ENCODE assay signal across 8 mouse cellular contexts in genomic region chr4:115047750-115048149, GRCm38 (mm10). TPM values are rescaled to one million over a fixed set of nuclear protein-coding genes. Genes with fewer than 3 reads are reported as not detected.
A peak's percentile ranks its signal among the peaks of the same experiment; 100 is the strongest.
DNase-seq lines count a peak whose midpoint lies in the region; ATAC-seq and TF ChIP-seq lines count a peak whose summit lies in the region.

No protein-coding gene starts in this region.

- no peak overlapping the region for H3K4me2 ChIP-seq in forebrain, embryonic 14.5 days (ENCODE audit: low read length)

- H3K79me2 ChIP-seq in liver, adult 2 months (ENCODE audit: control insufficient read depth, insufficient read depth, low read length) = no peaks in the 10 kb centered on the region

- DNase-seq in forebrain, embryonic 10.5 days (ENCODE audit: extremely low spot score, low spot score) = peak; percentile 61
- DNase-seq in forebrain, embryonic 14.5 days (ENCODE audit: low spot score) = no peak
- DNase-seq in ES-CJ7 (ENCODE audit: low read depth, low spot score) = peak; percentile 80
- peak; percentile 94 for DNase-seq in c-Kit-positive CD71-positive TER-119-positive erythroid progenitor cells, embryonic 14.5 days (ENCODE audit: low spot score)
- DNase-seq in heart, postnatal 14 days = peak; percentile 68 to 74
- peak; percentile 10 for DNase-seq in liver, adult 2 months (ENCODE audit: extremely low read depth, low read depth, low spot score)
- peak; percentile 47 to 61 for DNase-seq in natural killer cell, adult 2 months (ENCODE audit: low spot score in 2 of 2)
- peak; percentile 59 for DNase-seq in thymus, postnatal 25 days

- peak; percentile 73 for TF ChIP-seq CTCF in liver, adult 2 months (IDR thresholded peaks at IDR 0.05; ENCODE audit: low read depth, low read length)

- H3K9me3 ChIP-seq in forebrain, embryonic 10.5 days = no peaks in the 10 kb centered on the region
- no peaks in the 10 kb centered on the region for H3K9me3 ChIP-seq in forebrain, embryonic 14.5 days (replicated peaks; ENCODE audit: control insufficient read depth, low read length)

- peaks cover 23% of the 10 kb centered on the region for H3K36me3 ChIP-seq in forebrain, embryonic 10.5 days (replicated peaks)
- H3K36me3 ChIP-seq in forebrain, embryonic 14.5 days (ENCODE audit: control insufficient read depth, insufficient read depth, low read length) = no peaks in the 10 kb centered on the region
- no peaks in the 10 kb centered on the region for H3K36me3 ChIP-seq in liver, adult 2 months (ENCODE audit: control insufficient read depth, insufficient read depth, low read length)

- ATAC-seq in forebrain, embryonic 14.5 days = no peak

- no peak for TF ChIP-seq POLR2A in liver, adult 2 months (IDR thresholded peaks at IDR 0.05; ENCODE audit: extremely low read depth, insufficient read depth, low read length)

- 6% methylated on average over 5 of the region's 5 CpGs for WGBS in forebrain, embryonic 10.5 days
- 5% methylated on average over 5 of the region's 5 CpGs for WGBS in forebrain, embryonic 14.5 days
- WGBS in liver, adult 2 months = 5% methylated on average over 5 of the region's 5 CpGs

- H3K9ac ChIP-seq in forebrain, embryonic 14.5 days (ENCODE audit: low read length) = no peak overlapping the region
- H3K9ac ChIP-seq in liver, adult 2 months (ENCODE audit: low read depth, low read length) = no peak overlapping the region

- H3K4me3 ChIP-seq in forebrain, embryonic 10.5 days = no peak overlapping the region
- H3K4me3 ChIP-seq in forebrain, embryonic 14.5 days (ENCODE audit: low read depth, low read length) = no peak overlapping the region
- no peak overlapping the region for H3K4me3 ChIP-seq in liver, adult 2 months (ENCODE audit: insufficient read depth, low read depth, low read length)

- peaks cover 56% of the 10 kb centered on the region for H3K27me3 ChIP-seq in forebrain, embryonic 10.5 days (ENCODE audit: poor library complexity, severe bottlenecking)
- peaks cover 25% of the 10 kb centered on the region for H3K27me3 ChIP-seq in forebrain, embryonic 14.5 days (replicated peaks; ENCODE audit: control insufficient read depth, insufficient read depth, low read length)
- H3K27me3 ChIP-seq in liver, adult 2 months (ENCODE audit: control insufficient read depth, insufficient read depth, low read length) = peaks cover 1% of the 10 kb centered on the region; the same call in 1 of the 2 replicates

- H3K27ac ChIP-seq in forebrain, embryonic 10.5 days = 0 out of 2 replicates have a peak overlapping the region, but pooled peaks have one; percentile 26
- H3K27ac ChIP-seq in forebrain, embryonic 14.5 days (ENCODE audit: low read depth, low read length) = no peak overlapping the region
- H3K27ac ChIP-seq in liver, adult 2 months (replicated peaks; ENCODE audit: insufficient read depth, low read depth, low read length) = no peak overlapping the region

- intact Hi-C loops in heart, postnatal 14 days (cut with DNase I) = loop anchor here (2.0 kb wide), 1 partner anchor 37 kb away; no protein-coding TSS in a partner anchor

- peaks cover 14% of the 10 kb centered on the region for H3K4me1 ChIP-seq in forebrain, embryonic 10.5 days
- peaks cover 4% of the 10 kb centered on the region; the same call in 1 of the 2 replicates for H3K4me1 ChIP-seq in forebrain, embryonic 14.5 days (ENCODE audit: control insufficient read depth, insufficient read depth, low read length)
- H3K4me1 ChIP-seq in liver, adult 2 months (ENCODE audit: control insufficient read depth, insufficient read depth, low read length) = peaks cover under 1% of the 10 kb centered on the region; the same call in 1 of the 2 replicates

RNA-seq across cellular contexts. Expression of gene Tal1, which starts 8.5 kb away (rescaled TPM):
- polyA plus RNA-seq in forebrain, embryonic 10.5 days (2016; fragmentation: Nextera tagmentation; extraction: Ambion mirVana) = 1.5 and 2.2 TPM in 2 replicates
- 1.0 and 1.1 TPM in 2 replicates for polyA plus RNA-seq in forebrain, embryonic 14.5 days (2014; fragmentation: Nextera tagmentation; extraction: Ambion mirVana)
- 1 to 10 TPM; 4.9 to 6.3 TPM for total RNA-seq in heart, postnatal 14 days (2021)
- 0.37 and 0.67 TPM in 2 replicates for total RNA-seq in liver, adult 2 months (2014; rRNA removed)
- polyA plus RNA-seq in liver, adult 2 months (2012; rRNA removed) = 0.44 and 0.50 TPM in 2 replicates

RNA-seq across cellular contexts. Expression of gene Pdzk1ip1, which starts 40.8 kb away (rescaled TPM):
- 7.4 and 12.6 TPM in 2 replicates for polyA plus RNA-seq in forebrain, embryonic 10.5 days (2016; fragmentation: Nextera tagmentation; extraction: Ambion mirVana)
- 0.65 and 0.70 TPM in 2 replicates for polyA plus RNA-seq in forebrain, embryonic 14.5 days (2014; fragmentation: Nextera tagmentation; extraction: Ambion mirVana)
- total RNA-seq in heart, postnatal 14 days (2021) = 1 to 10 TPM in 1 of 2 experiments, under 1 TPM in 1; 0.88 to 2.0 TPM
- 4.6 and 7.7 TPM in 2 replicates for total RNA-seq in liver, adult 2 months (2014; rRNA removed)
- polyA plus RNA-seq in liver, adult 2 months (2012; rRNA removed) = 9.0 and 14.4 TPM in 2 replicates

RNA-seq across cellular contexts. Expression of gene Stil, which starts 47.8 kb away (rescaled TPM):
- 22.0 and 24.3 TPM in 2 replicates for polyA plus RNA-seq in forebrain, embryonic 10.5 days (2016; fragmentation: Nextera tagmentation; extraction: Ambion mirVana)
- polyA plus RNA-seq in forebrain, embryonic 14.5 days (2014; fragmentation: Nextera tagmentation; extraction: Ambion mirVana) = 8.2 and 8.8 TPM in 2 replicates
- total RNA-seq in heart, postnatal 14 days (2021) = 1 to 10 TPM in 1 of 2 experiments, under 1 TPM in 1; 0.67 to 1.5 TPM
- 0.09 and 0.27 TPM in 2 replicates for total RNA-seq in liver, adult 2 months (2014; rRNA removed)
- polyA plus RNA-seq in liver, adult 2 months (2012; rRNA removed) = 0.02 and 0.06 TPM in 2 replicates
